Mouse (Mus musculus) E14TG2a.4 (cell line): Measurements from ENCODE around the gene Acad8.
A peak's percentile ranks its signal among the peaks of the same experiment; 100 is the strongest.

Source experiments
- H3K27me3 ChIP-seq: 2 replicates; pipeline ENCODE4 v1.6.1; 2014; ENCODE audit warnings: low read length, control low read depth; ENCODE audit not compliant: insufficient read depth
- H3K36me3 ChIP-seq: 2 replicates; pipeline ENCODE4 v1.6.1; 2014; ENCODE audit warnings: low read length, control low read depth; ENCODE audit not compliant: insufficient read depth
- H3K4me1 ChIP-seq: replicated peaks from 2 replicates; pipeline ENCODE4 v1.6.1; 2014; ENCODE audit warnings: low read depth, low read length, control low read depth
- H3K4me3 ChIP-seq: replicated peaks from 2 replicates; pipeline ENCODE4 v1.5.1; 2014; ENCODE audit warnings: mild to moderate bottlenecking, low read length
- H3K9me3 ChIP-seq: 2 replicates; pipeline ENCODE4 v1.6.1; 2014; ENCODE audit warnings: low read length, control low read depth
- CTCF ChIP-seq: conservative IDR thresholded peaks from 2 replicates; pipeline ENCODE4 v1.5.1; 2014; ENCODE audit warnings: low read length
- NANOG ChIP-seq: IDR thresholded peaks from 2 replicates; pipeline ENCODE4 v1.6.1; 2014; ENCODE audit warnings: borderline replicate concordance, low read length, mixed read lengths
- POU5F1 ChIP-seq: IDR thresholded peaks from 2 replicates; pipeline ENCODE4 v1.6.1; 2014; ENCODE audit warnings: low read length, borderline replicate concordance

Acad8 gene

DNA sequence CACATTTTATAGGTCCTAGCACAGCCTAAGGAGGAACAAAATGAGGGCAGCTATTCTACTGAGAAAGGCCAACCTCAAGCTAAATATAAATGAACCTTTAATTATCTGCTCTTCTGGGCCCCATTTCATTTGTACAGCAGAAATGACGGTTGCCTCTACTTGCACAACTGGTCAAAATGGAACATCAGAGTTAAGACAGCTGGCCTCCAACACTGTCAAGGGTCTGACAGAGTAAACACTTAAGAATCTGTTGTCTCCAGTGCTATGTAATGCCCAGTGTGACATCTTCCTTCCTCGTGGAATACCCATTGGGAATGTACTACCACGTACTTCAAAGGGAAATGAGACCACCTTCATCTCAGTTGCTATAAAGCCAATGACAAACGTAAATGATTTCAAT is 12.2 kb upstream of the Acad8 start:
- Histone ChIP-seq H3K36me3 (peaks cover 95% of the 10 kb centered on the region), H3K27me3 (no peaks in the 10 kb centered on the region), H3K4me3 (no peak overlapping the region), H3K9me3 (no peaks in the 10 kb centered on the region), H3K4me1 (peaks cover 13% of the 10 kb centered on the region)
- TF ChIP-seq NANOG (no peak), POU5F1 (no peak), CTCF (no peak)

DNA sequence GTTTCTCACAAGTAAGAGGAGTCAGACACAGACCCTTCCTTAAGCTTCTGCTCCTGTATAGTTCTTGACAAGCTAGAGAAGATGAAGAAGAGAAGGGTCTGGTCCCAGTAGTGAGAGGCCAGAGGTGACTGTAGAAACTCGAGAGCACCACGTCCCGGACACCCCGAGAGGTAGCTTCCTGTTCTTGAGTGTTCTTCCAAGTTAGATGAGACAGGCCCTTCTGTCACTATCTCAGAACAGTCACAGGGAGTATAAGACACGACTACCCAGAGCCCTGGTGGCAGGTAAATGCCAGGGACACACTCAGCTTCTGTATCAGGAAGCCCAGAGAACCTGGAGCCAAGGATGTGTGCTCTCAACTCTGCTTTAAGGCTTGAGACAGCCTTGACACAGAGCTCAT is 9.9 kb upstream of the Acad8 start:
- Histone ChIP-seq H3K27me3 (no peaks in the 10 kb centered on the region), H3K4me1 (peaks cover 13% of the 10 kb centered on the region), H3K9me3 (no peaks in the 10 kb centered on the region), H3K4me3 (no peak overlapping the region), H3K36me3 (peaks cover 96% of the 10 kb centered on the region)
- no peak for TF ChIP-seq NANOG
- no peak for TF ChIP-seq POU5F1
- TF ChIP-seq CTCF, result no peak

DNA sequence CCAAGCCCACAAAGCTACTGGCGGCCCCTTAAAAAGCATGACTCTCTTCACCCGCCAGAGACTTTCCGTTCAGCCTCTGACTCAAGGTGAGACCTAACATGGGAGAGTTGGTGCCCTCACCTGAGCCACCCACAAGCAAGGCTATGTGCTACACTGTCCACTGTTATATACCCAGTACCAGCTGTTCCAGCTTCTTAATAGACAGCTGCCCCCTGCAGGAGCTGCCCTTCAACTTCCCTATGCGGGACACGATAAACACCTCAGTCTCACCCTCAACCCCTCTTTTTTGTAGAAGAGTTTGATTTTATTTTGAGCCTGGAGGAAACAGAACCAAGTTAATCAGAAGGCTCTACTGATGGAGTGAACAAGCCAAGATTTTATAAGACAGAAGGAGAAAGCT is 7.5 kb upstream of the Acad8 start:
- Histone ChIP-seq H3K4me3 (no peak overlapping the region), H3K27me3 (no peaks in the 10 kb centered on the region)
- no peak for TF ChIP-seq NANOG
- no peak for TF ChIP-seq POU5F1
- no peak for TF ChIP-seq CTCF

DNA sequence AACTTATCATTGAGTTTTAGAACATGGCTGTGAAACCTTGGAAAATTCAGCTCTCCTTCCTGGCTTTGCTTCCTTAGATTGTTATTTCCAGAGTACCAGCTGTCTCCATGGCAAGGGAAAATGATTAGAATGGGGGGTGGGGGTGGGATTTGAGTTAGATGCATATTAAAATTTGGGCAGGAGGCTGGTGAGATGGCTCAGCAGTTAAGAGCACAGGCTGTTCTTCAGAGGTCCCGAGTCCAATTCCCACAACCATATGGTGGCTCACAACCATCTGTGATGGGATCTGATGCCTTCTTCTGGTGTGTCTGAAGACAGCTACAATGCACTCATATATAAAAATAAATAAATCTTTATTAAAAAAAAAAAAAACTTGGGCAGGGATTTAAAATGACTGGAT is 6.6 kb upstream of the Acad8 start:
- Histone ChIP-seq H3K36me3 (peaks cover 95% of the 10 kb centered on the region), H3K9me3 (no peaks in the 10 kb centered on the region), H3K4me3 (no peak overlapping the region), H3K4me1 (peaks cover 19% of the 10 kb centered on the region), H3K27me3 (no peaks in the 10 kb centered on the region)
- TF ChIP-seq POU5F1 (no peak), CTCF (no peak), NANOG (no peak)

More for the DNA sequence above, 7.5 kb upstream of the Acad8 start:
- H3K9me3 ChIP-seq, result no peaks in the 10 kb centered on the region
- peaks cover 95% of the 10 kb centered on the region for H3K36me3 ChIP-seq
- H3K4me1 ChIP-seq, result peaks cover 13% of the 10 kb centered on the region

DNA sequence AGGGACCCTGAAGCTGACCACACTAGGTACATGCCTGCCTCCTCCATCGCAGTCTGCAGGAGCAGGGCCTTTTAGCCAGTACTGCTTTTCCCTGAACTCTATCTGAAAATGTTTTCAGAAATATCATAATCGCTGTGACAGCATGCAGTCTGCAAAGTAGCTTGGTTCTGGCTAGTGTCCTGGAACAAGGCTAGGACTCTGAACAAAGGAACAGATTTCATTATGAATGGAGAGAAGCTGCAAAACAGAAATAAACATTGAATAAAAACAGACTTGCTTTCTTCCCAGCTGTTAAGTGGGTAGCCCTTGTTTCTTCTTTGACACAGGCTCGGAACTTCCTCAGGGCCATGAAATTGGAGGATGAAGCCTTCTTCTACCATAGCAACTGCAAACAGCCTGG is 5.9 kb upstream of the Acad8 start:
- H3K4me3 ChIP-seq, result no peak overlapping the region
- TF ChIP-seq CTCF (no peak), POU5F1 (no peak), NANOG (no peak)
- H3K9me3 ChIP-seq, result no peaks in the 10 kb centered on the region
- H3K27me3 ChIP-seq, result no peaks in the 10 kb centered on the region
- peaks cover 95% of the 10 kb centered on the region for H3K36me3 ChIP-seq
- H3K4me1 ChIP-seq, result peaks cover 20% of the 10 kb centered on the region

DNA sequence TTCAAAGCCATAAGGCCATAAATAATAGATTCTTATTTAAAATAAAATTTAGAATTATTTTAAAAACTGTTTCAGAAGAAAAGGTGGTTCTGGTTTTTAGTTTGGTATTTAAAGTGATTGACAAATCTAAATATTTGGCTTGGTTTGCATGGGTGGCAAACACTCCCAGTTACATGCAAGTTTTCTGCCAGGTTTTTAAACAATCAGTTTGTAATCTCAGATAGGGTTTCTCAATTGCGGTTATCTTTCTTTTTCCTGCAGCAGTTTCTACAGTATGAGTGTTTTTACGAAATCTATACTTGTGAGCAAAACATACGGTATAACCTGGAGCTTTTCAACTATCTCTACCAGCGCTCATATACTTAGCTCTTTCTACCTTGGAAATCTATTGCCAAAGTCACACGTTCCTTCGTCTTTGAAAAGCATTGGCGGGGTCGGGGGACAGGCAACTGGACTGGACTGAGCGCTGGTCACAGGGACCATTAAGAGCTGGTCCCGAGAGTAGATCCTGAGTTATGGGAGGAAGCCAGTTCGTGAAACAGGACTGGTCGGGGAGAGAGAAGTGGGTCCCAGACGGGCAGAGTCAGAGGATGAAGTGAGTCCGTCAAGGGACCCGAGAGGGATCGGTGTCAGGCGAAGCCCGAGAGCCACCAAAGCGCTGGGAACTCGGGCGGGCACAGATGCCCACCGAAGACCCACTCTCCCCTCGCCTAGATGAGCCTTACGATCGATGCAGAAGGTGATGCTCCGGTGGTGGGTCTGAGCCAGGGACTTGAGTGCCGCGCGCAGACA is 501 bp downstream of the Acad8 start:
- Histone ChIP-seq H3K4me3 (peak overlapping the region; percentile 88), H3K27me3 (no peaks in the 10 kb centered on the region), H3K9me3 (no peaks in the 10 kb centered on the region), H3K4me1 (peaks cover 46% of the 10 kb centered on the region), H3K36me3 (peaks cover 37% of the 10 kb centered on the region)
- TF ChIP-seq NANOG, result no peak
- TF ChIP-seq POU5F1, result no peak
- no peak for TF ChIP-seq CTCF

DNA sequence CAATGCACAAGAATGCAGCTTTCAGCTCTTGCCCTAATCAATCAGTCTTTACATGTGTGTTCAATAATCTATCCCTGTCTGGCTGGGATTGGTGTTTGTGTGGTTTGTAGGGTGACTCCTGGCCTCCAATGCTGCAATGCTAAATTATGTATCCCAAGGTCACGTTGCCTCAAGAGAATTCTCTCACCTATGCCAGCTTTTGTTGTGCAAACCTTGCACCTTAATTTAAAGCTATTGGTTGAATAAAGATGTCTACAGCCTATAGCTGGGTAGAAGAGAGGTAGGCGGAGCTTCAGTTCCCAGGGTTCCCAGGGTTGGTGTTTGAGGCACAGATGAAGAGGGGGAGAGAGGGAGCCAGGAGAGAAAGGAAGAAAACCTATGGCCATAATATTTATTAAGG is 1.9 kb downstream of the Acad8 start:
- TF ChIP-seq NANOG, result no peak
- Histone ChIP-seq H3K36me3 (peaks cover 24% of the 10 kb centered on the region), H3K9me3 (no peaks in the 10 kb centered on the region), H3K4me3 (no peak overlapping the region), H3K4me1 (peaks cover 48% of the 10 kb centered on the region), H3K27me3 (no peaks in the 10 kb centered on the region)

DNA sequence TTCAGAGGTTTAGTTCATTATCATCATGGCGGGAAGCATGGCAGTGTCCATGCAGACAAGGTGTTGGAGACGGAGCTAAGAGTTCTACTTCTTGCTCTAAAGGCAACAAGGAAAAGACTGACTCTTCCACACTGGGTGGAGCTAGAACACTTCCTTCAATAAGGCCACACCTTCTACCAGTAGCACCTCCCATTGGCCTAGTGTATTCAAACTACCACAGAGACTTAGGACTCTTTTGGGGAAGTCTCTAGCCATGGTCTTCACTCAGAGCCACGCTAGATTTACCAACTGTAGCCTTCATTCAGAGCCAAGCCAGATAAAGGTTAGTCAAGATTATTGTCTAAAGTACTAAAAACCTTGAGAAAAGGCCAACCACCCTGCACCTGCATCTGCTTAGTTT is 2.3 kb downstream of the Acad8 start:
- TF ChIP-seq NANOG (no peak), CTCF (no peak), POU5F1 (no peak)
- H3K9me3 ChIP-seq, result no peaks in the 10 kb centered on the region
- no peaks in the 10 kb centered on the region for H3K27me3 ChIP-seq
- H3K36me3 ChIP-seq, result peaks cover 23% of the 10 kb centered on the region
- no peak overlapping the region for H3K4me3 ChIP-seq
- peaks cover 48% of the 10 kb centered on the region for H3K4me1 ChIP-seq

DNA sequence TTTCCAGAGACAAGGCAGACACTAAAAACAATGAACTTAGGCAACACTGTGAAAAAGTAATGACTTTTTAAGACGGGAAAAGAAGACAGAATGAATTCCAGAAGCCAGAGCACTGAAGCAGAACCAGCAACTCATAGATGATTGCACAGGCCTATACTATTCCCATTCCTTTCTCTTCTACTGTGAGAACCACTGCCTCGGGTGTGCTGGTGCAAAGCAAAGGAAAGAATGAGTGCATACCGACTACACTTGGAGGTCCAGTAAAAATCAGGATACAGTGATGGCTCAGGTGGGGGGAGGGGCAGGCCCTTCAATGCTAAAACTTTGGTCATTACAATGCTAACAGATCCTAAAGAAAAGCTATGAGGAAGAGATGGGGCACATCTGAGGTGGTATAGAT is 5.5 kb downstream of the Acad8 start:
- H3K36me3 ChIP-seq, result peaks cover 38% of the 10 kb centered on the region
- H3K4me3 ChIP-seq, result no peak overlapping the region
- H3K27me3 ChIP-seq, result no peaks in the 10 kb centered on the region
- peaks cover 30% of the 10 kb centered on the region for H3K4me1 ChIP-seq
- H3K9me3 ChIP-seq, result no peaks in the 10 kb centered on the region
- TF ChIP-seq NANOG (no peak), CTCF (no peak), POU5F1 (no peak)
